Mouse (Mus musculus) erythroblast, embryonic 14.5 days (primary cell): ENCODE measurements around the gene Dnm3.

ENCODE experiments used
- GATA1 ChIP-seq: IDR thresholded peaks from 2 replicates; pipeline ENCODE4 v1.6.1; 2012; ENCODE audit warnings: low read length, inconsistent platforms, mixed read lengths
- TAL1 ChIP-seq: IDR thresholded peaks from 3 replicates; pipeline ENCODE4 v1.6.1; 2012; ENCODE audit warnings: low read length, inconsistent platforms, mixed read lengths

- TF ChIP-seq GATA1 (no peak), TAL1 (no peak)
These were observed 477.9 kb downstream of the Dnm3 start for GRCm38 (mm10) chr1:161999882-162000371.
